Mouse (Mus musculus): ENCODE results near the gene Skap1. TPM values are rescaled to one million over a fixed set of nuclear protein-coding genes. Genes with fewer than 3 reads are reported as not detected.
"Not testable (repeated sequence)": the region's sequence is repeated elsewhere in the genome, so short reads cannot be mapped to it uniquely, and the experiment has no call there.

The Skap1 gene
- polyA plus RNA-seq, 1 experiment = 3.3 TPM

DNA sequence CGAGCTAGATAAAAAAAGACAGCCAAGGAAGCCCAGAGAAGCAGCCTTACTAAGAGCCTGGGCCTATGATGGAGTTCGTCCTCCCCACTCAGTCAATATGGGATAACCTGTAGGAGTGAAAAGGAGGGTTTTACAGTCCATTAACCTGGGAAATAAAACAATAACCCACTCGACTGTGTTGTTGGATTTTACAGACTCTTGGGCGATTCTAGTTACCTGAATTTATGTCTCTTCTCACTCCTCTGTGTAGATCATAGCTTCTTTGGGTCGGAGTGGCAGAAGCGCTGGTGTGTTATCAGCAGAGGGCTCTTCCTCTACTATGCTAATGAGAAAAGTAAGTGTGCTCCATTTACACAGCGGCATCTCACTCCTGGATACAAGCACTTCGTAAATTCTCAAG lies 239.4 kb downstream of the Skap1 start:
- no peak for TF ChIP-seq POLR2A (IDR thresholded peaks at IDR 0.05; ENCODE audit: low read depth, low read length)
- TF ChIP-seq CTCF (conservative IDR thresholded peaks at IDR 0.05; ENCODE audit: insufficient read depth, insufficient read length, low read depth, low read length) = no peak
- Histone ChIP-seq H3K36me3 (ENCODE audit: control insufficient read depth, insufficient read depth, low read length) (no peaks in the 10 kb centered on the region), H3K27ac (ENCODE audit: insufficient read depth, low read depth, low read length) (no peak overlapping the region), H3K4me3 (ENCODE audit: insufficient read depth, low read depth, low read length) (no peak overlapping the region), H3K4me1 (ENCODE audit: control insufficient read depth, insufficient read depth, low read length) (no peaks in the 10 kb centered on the region), H3K27me3 (replicated peaks; ENCODE audit: control insufficient read depth, insufficient read depth, low read length) (no peaks in the 10 kb centered on the region)
- no peak for DNase-seq
- WGBS = 53% methylated on average over 8 of the region's 8 CpGs

DNA sequence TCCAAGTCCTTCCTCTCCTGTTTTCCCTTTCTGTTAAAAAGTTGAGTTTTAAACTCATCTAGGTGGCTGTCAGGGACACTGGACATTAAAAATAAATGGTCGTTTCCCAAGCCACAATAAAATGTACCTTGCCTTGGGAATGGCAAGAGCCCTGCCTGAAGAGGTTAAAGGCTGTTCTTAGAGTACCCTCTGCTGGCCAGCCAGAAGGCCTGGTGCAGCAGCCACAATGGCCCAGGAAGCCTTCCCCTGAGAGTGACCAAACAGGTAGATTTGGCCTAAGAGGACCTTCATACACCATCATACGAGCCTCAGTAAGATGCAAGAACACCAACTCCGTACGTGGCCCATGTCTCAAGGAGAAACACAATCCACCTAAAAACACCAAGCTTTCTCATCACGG lies 246.9 kb downstream of the Skap1 start:
- peak; percentile 53 for TF ChIP-seq CTCF (conservative IDR thresholded peaks at IDR 0.05; ENCODE audit: insufficient read depth, insufficient read length, low read depth, low read length)
- TF ChIP-seq POLR2A (IDR thresholded peaks at IDR 0.05; ENCODE audit: low read depth, low read length) = no peak
- Histone ChIP-seq H3K27me3 (replicated peaks; ENCODE audit: control insufficient read depth, insufficient read depth, low read length) (no peaks in the 10 kb centered on the region), H3K27ac (ENCODE audit: insufficient read depth, low read depth, low read length) (no peak overlapping the region), H3K4me1 (ENCODE audit: control insufficient read depth, insufficient read depth, low read length) (no peaks in the 10 kb centered on the region), H3K36me3 (ENCODE audit: control insufficient read depth, insufficient read depth, low read length) (no peaks in the 10 kb centered on the region), H3K4me3 (ENCODE audit: insufficient read depth, low read depth, low read length) (no peak overlapping the region)
- WGBS = 55% methylated on average over 5 of the region's 5 CpGs
- DNase-seq = peak; percentile 21

- 87% methylated on average over 7 of the region's 7 CpGs for whole genome bisulfite sequencing
- Histone ChIP-seq H3K36me3 (ENCODE audit: control insufficient read depth, insufficient read depth, low read length) (no peaks in the 10 kb centered on the region), H3K27ac (ENCODE audit: insufficient read depth, low read depth, low read length) (no peak overlapping the region), H3K27me3 (replicated peaks; ENCODE audit: control insufficient read depth, insufficient read depth, low read length) (no peaks in the 10 kb centered on the region), H3K4me1 (ENCODE audit: control insufficient read depth, insufficient read depth, low read length) (no peaks in the 10 kb centered on the region), H3K4me3 (ENCODE audit: insufficient read depth, low read depth, low read length) (no peak overlapping the region)
- no peak for DNase-seq
- TF ChIP-seq CTCF (conservative IDR thresholded peaks at IDR 0.05; ENCODE audit: insufficient read depth, insufficient read length, low read depth, low read length) = no peak
- TF ChIP-seq POLR2A (IDR thresholded peaks at IDR 0.05; ENCODE audit: low read depth, low read length) = no peak
Observed at GRCm38 (mm10) chr11:96711670-96712069, 247.3 kb downstream of the Skap1 start.

DNA sequence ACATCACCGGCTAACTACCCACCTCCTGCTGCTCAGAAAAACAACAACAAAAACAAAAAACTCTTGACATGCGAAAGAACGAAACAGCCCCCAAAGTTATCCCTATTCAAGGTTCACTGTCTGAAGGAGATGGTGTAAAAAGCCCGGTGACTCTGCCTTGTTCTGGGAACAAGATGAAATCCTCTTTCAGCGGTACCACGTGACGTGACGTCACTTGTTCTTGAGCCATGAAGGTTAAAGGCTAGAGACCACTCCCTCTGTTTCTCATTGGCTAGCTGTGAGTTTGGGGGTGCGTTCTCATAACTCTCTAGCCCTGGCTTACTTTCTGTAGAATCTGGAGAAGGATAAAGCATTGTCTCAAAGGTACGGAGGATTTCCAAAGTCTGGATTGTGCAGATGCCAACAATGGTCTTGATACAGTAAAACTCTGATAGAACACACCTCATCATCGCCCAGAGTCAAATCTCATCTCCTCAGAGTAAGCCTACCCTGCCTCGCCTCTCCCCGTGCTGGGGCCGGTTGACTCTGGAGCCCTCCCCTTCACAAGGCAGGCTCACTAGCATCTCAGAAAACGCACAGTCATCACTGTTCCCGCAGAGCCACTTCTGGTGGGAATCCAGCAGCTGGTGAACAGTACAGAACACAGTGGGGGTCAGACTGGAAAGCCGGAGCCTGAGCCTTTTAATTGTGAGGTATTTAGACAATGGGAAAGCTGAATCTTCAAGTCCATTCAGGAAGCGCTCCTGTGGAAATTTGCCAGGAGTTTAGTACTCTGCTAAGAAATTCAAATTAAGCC lies 249.0 kb downstream of the Skap1 start:
- H3K27me3 ChIP-seq (replicated peaks; ENCODE audit: control insufficient read depth, insufficient read depth, low read length) = no peaks in the 10 kb centered on the region
- no peak overlapping the region for H3K27ac ChIP-seq (ENCODE audit: insufficient read depth, low read depth, low read length)
- no peaks in the 10 kb centered on the region for H3K36me3 ChIP-seq (ENCODE audit: control insufficient read depth, insufficient read depth, low read length)
- no peak for DNase-seq
- no peak for TF ChIP-seq POLR2A (IDR thresholded peaks at IDR 0.05; ENCODE audit: low read depth, low read length)
- no peak for TF ChIP-seq CTCF (conservative IDR thresholded peaks at IDR 0.05; ENCODE audit: insufficient read depth, insufficient read length, low read depth, low read length)
- 72% methylated on average over 18 of the region's 18 CpGs for WGBS
- H3K4me3 ChIP-seq (ENCODE audit: insufficient read depth, low read depth, low read length) = no peak overlapping the region
- H3K4me1 ChIP-seq (ENCODE audit: control insufficient read depth, insufficient read depth, low read length) = no peaks in the 10 kb centered on the region

GRCm38 (mm10) chr11:96714011-96714410 lies 249.6 kb downstream of the Skap1 start:
- 75% methylated on average over 7 of the region's 7 CpGs for WGBS
- no peak for TF ChIP-seq CTCF (conservative IDR thresholded peaks at IDR 0.05; ENCODE audit: insufficient read depth, insufficient read length, low read depth, low read length)
- H3K36me3 ChIP-seq (ENCODE audit: control insufficient read depth, insufficient read depth, low read length) = no peaks in the 10 kb centered on the region
- no peak overlapping the region for H3K27ac ChIP-seq (ENCODE audit: insufficient read depth, low read depth, low read length)
- DNase-seq = no peak
- H3K4me1 ChIP-seq (ENCODE audit: control insufficient read depth, insufficient read depth, low read length) = no peaks in the 10 kb centered on the region
- H3K4me3 ChIP-seq (ENCODE audit: insufficient read depth, low read depth, low read length) = no peak overlapping the region
- H3K27me3 ChIP-seq (replicated peaks; ENCODE audit: control insufficient read depth, insufficient read depth, low read length) = no peaks in the 10 kb centered on the region

GRCm38 (mm10) chr11:96715168-96715567 lies 250.8 kb downstream of the Skap1 start:
- not testable (repeated sequence) for DNase-seq; H3K4me3 ChIP-seq (ENCODE audit: insufficient read depth, low read depth, low read length); H3K27me3 ChIP-seq (replicated peaks; ENCODE audit: control insufficient read depth, insufficient read depth, low read length); H3K36me3 ChIP-seq (ENCODE audit: control insufficient read depth, insufficient read depth, low read length); H3K4me1 ChIP-seq (ENCODE audit: control insufficient read depth, insufficient read depth, low read length); H3K27ac ChIP-seq (ENCODE audit: insufficient read depth, low read depth, low read length)
- WGBS = 81% methylated on average over 5 of the region's 5 CpGs

GRCm38 (mm10) chr11:96718609-96719008 lies 254.2 kb downstream of the Skap1 start:
- 40% methylated on average over 7 of the region's 7 CpGs for WGBS
- no peak for DNase-seq
- H3K4me3 ChIP-seq (ENCODE audit: insufficient read depth, low read depth, low read length) = no peak overlapping the region

More at GRCm38 (mm10) chr11:96718609-96719008, 254.2 kb downstream of the Skap1 start:
- TF ChIP-seq CTCF (conservative IDR thresholded peaks at IDR 0.05; ENCODE audit: insufficient read depth, insufficient read length, low read depth, low read length) = no peak
- no peak for TF ChIP-seq POLR2A (IDR thresholded peaks at IDR 0.05; ENCODE audit: low read depth, low read length)
- Histone ChIP-seq H3K4me1 (ENCODE audit: control insufficient read depth, insufficient read depth, low read length) (no peaks in the 10 kb centered on the region), H3K27me3 (replicated peaks; ENCODE audit: control insufficient read depth, insufficient read depth, low read length) (no peaks in the 10 kb centered on the region), H3K36me3 (ENCODE audit: control insufficient read depth, insufficient read depth, low read length) (no peaks in the 10 kb centered on the region), H3K27ac (ENCODE audit: insufficient read depth, low read depth, low read length) (no peak overlapping the region)
